Mouse (Mus musculus): Measurements from ENCODE around the gene Chfr.

The Chfr gene

GRCm38 (mm10) chr5:110135293-110136086 lies at the start of gene Chfr:
Gene Chfr (plus strand): TSS chr5:110135842.
- peak; percentile 96 for DNase-seq (ENCODE audit: low read depth)

GRCm38 (mm10) chr5:110086161-110086866 lies 49.3 kb upstream of the Chfr start:
- DNase-seq (ENCODE audit: low read depth), result no peak

- DNase-seq (ENCODE audit: low read depth), result no peak
Measured at GRCm38 (mm10) chr5:110091546-110091945, 44.1 kb upstream of the Chfr start.

GRCm38 (mm10) chr5:110094030-110094846 lies 41.4 kb upstream of the Chfr start, which contains the start of gene Gm35315:
Gene Gm35315 (minus strand): TSS chr5:110094420.
- peak; percentile 85 for DNase-seq (ENCODE audit: low read depth)

- DNase-seq (ENCODE audit: low read depth), result no peak
Measured at GRCm38 (mm10) chr5:110094847-110095213, 40.8 kb upstream of the Chfr start.

GRCm38 (mm10) chr5:110098991-110099477 lies 36.6 kb upstream of the Chfr start:
- no peak for DNase-seq (ENCODE audit: low read depth)

- no peak for DNase-seq (ENCODE audit: low read depth)
Measured at GRCm38 (mm10) chr5:110099656-110100580, 35.7 kb upstream of the Chfr start, which contains the start of gene Plcxd1. Gene Plcxd1 (plus strand): TSS chr5:110099969.

- no peak for DNase-seq (ENCODE audit: low read depth)
Measured at GRCm38 (mm10) chr5:110100921-110101631, 34.6 kb upstream of the Chfr start.

- no peak for DNase-seq (ENCODE audit: low read depth)
Measured at GRCm38 (mm10) chr5:110101716-110102347, 33.8 kb upstream of the Chfr start.

- no peak for DNase-seq (ENCODE audit: low read depth)
Measured at GRCm38 (mm10) chr5:110102429-110102828, 33.2 kb upstream of the Chfr start.

- no peak for DNase-seq (ENCODE audit: low read depth)
Measured at GRCm38 (mm10) chr5:110102853-110103625, 32.6 kb upstream of the Chfr start.

- no peak for DNase-seq (ENCODE audit: low read depth)
Measured at GRCm38 (mm10) chr5:110103901-110104615, 31.6 kb upstream of the Chfr start.

- DNase-seq (ENCODE audit: low read depth), result no peak
Measured at GRCm38 (mm10) chr5:110104616-110105380, 30.8 kb upstream of the Chfr start.

GRCm38 (mm10) chr5:110106140-110106871 lies 29.3 kb upstream of the Chfr start:
- DNase-seq (ENCODE audit: low read depth), result no peak

- no peak for DNase-seq (ENCODE audit: low read depth)
Measured at GRCm38 (mm10) chr5:110106901-110107564, 28.6 kb upstream of the Chfr start.

GRCm38 (mm10) chr5:110107581-110108304 lies 27.9 kb upstream of the Chfr start, which contains the start of gene Gtpbp6:
Gene Gtpbp6 (minus strand): TSS chr5:110108197.
- DNase-seq (ENCODE audit: low read depth), result peak; percentile 96
